Mouse (Mus musculus) brown adipose tissue, adult 24 weeks (tissue): ENCODE data around the gene Olfr130. TPM values are rescaled to one million over a fixed set of nuclear protein-coding genes. Genes with fewer than 3 reads are reported as not detected.

Experiments used
- H3K27ac ChIP-seq: fragments of 200-500 bp; replicated peaks from 2 replicates; pipeline ENCODE4 v1.5.1; 2012; ENCODE audit warnings: low read depth, mild to moderate bottlenecking, low read length
- H3K4me1 ChIP-seq: fragments of 200-500 bp; 2 replicates; pipeline ENCODE4 v1.6.1; 2012; ENCODE audit warnings: low read length, mixed read lengths; ENCODE audit not compliant: control insufficient read depth, insufficient read depth, insufficient read length
- H3K4me3 ChIP-seq: fragments of 200-500 bp; 2 replicates; pipeline ENCODE4 v1.5.1; 2012; ENCODE audit warnings: low read depth, mild to moderate bottlenecking, low read length, moderate library complexity; ENCODE audit not compliant: insufficient read depth
- polyA plus RNA-seq: library from polyadenylated mRNA; stranded (reverse); fragments of >200 nt; gene quantifications from 2 replicates; pipeline ENCODE4 v1.2.4, GENCODE M21; 2012; ENCODE audit not compliant: missing spikeins, insufficient read depth, insufficient read length

Olfr130 gene
- not detected in 2 replicates for polyA plus RNA-seq

GRCm38 (mm10) chr17:38063621-38064020, at the start of gene Olfr130:
Olfr130 (plus strand) TSS chr17:38063921.
- Histone ChIP-seq H3K27ac (no peak within 1 kb of the TSS), H3K4me3 (no peak within 1 kb of the TSS), H3K4me1 (no peaks in the 10 kb centered on the region)

DNA sequence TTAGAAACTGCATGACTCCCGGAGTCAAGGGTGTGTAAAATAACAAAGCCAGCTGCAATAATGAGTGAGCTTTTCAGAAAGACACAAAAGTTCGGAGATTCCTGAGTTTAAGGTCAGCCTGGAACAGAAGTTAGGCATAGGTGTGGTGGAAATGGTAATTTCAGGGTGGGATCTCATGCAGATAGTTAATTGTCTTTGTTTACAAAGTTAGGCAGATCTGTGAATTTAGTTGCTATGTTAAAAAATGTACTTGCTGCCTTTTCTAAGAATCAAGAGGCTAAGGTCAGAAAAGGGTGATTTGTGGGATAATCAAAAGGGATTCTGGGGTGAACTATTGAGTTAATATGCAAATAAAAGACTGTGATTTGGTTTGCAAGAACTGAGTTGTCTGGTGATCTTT, 47.4 kb upstream of the Olfr130 start:
- Histone ChIP-seq H3K4me1 (no peaks in the 10 kb centered on the region), H3K4me3 (no peak overlapping the region), H3K27ac (no peak overlapping the region)

DNA sequence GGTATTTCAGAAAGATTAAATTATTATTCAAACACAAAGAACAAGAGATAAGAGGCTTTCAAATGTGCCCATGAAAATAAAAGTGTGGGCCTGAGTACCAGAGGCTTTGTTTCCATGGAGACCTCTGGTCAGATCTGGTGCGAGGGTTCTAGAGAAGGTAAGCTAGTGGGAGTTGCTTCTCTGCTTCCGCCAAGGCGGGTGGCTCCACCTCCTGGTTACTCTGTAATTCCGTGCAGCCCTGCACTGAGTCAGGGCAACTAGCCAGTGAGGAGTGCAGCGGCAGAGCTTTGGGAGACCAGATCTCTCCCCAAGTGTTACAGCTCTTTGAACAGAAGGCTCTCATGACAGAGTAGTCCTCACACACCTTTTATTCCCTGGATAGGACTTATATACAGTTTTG, 37.4 kb upstream of the Olfr130 start:
- no peak overlapping the region for H3K4me3 ChIP-seq
- no peaks in the 10 kb centered on the region for H3K4me1 ChIP-seq
- H3K27ac ChIP-seq = no peak overlapping the region

GRCm38 (mm10) chr17:38059979-38060378, 3.7 kb upstream of the Olfr130 start, which contains the start of gene Olfr129:
Olfr129 (minus strand) TSS chr17:38060079.
- H3K27ac ChIP-seq = no peak within 1 kb of the TSS
- no peak within 1 kb of the TSS for H3K4me3 ChIP-seq
- no peaks in the 10 kb centered on the region for H3K4me1 ChIP-seq

- Histone ChIP-seq H3K4me3 (no peak overlapping the region), H3K27ac (no peak overlapping the region), H3K4me1 (no peaks in the 10 kb centered on the region)
Measured at GRCm38 (mm10) chr17:38082364-38082763, 18.6 kb downstream of the Olfr130 start.

- no peak within 1 kb of the TSS for H3K27ac ChIP-seq
- no peak within 1 kb of the TSS for H3K4me3 ChIP-seq
- no peaks in the 10 kb centered on the region for H3K4me1 ChIP-seq
Measured at GRCm38 (mm10) chr17:38088593-38088992, 24.9 kb downstream of the Olfr130 start, which contains the start of gene Olfr131. Olfr131 (minus strand) TSS chr17:38088693.

Other genes starting within 250 kb of the Olfr130 start
- gene Olfr125, start 231.0 kb upstream of the Olfr130 start, polyA plus RNA-seq = not detected in 2 replicates
- not detected in 2 replicates for gene Olfr126, start 216.4 kb upstream of the Olfr130 start, polyA plus RNA-seq
- gene Olfr127, start 163.5 kb upstream of the Olfr130 start, polyA plus RNA-seq = not detected in 2 replicates
- gene Olfr128, start 143.4 kb upstream of the Olfr130 start, polyA plus RNA-seq = not detected in 2 replicates
- gene Olfr761, start 110.8 kb upstream of the Olfr130 start, polyA plus RNA-seq = not detected in 2 replicates
- gene Olfr129, start 3.8 kb upstream of the Olfr130 start, polyA plus RNA-seq = not detected in 2 replicates
- gene Olfr131, start 24.8 kb downstream of the Olfr130 start, polyA plus RNA-seq = not detected in 2 replicates
- gene Olfr132, start 70.6 kb downstream of the Olfr130 start, polyA plus RNA-seq = not detected in 2 replicates
- gene Olfr133, start 81.4 kb downstream of the Olfr130 start, polyA plus RNA-seq = not detected in 2 replicates
- not detected in 2 replicates for gene Olfr134, start 107.5 kb downstream of the Olfr130 start, polyA plus RNA-seq
- not detected in 2 replicates for gene Olfr135, start 140.4 kb downstream of the Olfr130 start, polyA plus RNA-seq
- not detected in 2 replicates for gene Olfr138, start 197.1 kb downstream of the Olfr130 start, polyA plus RNA-seq
- not detected in 2 replicates for gene Olfr137, start 243.6 kb downstream of the Olfr130 start, polyA plus RNA-seq